ENCODE assay signal across 8 mouse cellular contexts in genomic region chr7:108966742-108967362, GRCm38 (mm10). TPM values are rescaled to one million over a fixed set of nuclear protein-coding genes. Genes with fewer than 3 reads are reported as not detected.
DNase-seq lines count a peak whose midpoint lies in the region; ATAC-seq and TF ChIP-seq lines count a peak whose summit lies in the region.

No protein-coding gene starts in this region.

- H3K9me3 ChIP-seq in forebrain, embryonic 14.5 days (replicated peaks; ENCODE audit: control insufficient read depth, low read length) = no peaks in the 10 kb centered on the region
- no peaks in the 10 kb centered on the region for H3K9me3 ChIP-seq in hindbrain, embryonic 11.5 days (ENCODE audit: control insufficient read depth, low read length)

- DNase-seq in ovary, postnatal 14 days (ENCODE audit: low spot score) = peak; percentile 38
- DNase-seq in ovary, postnatal 10 days (ENCODE audit: low spot score) = no peak
- peak; percentile 87 for DNase-seq in forebrain, embryonic 14.5 days (ENCODE audit: low spot score)
- peak; percentile 77 for DNase-seq in hindbrain, embryonic 11.5 days (ENCODE audit: low spot score)
- peak; percentile 57 to 69 for DNase-seq in layer of hippocampus, adult 2 months (ENCODE audit: low spot score in 2 of 2)
- DNase-seq in lung, postnatal 14 days = peak; percentile 61
- DNase-seq in retina, postnatal 7 days (ENCODE audit: low read depth, low spot score) = peak; percentile 70

- no peaks in the 10 kb centered on the region for H3K4me1 ChIP-seq in forebrain, embryonic 14.5 days (ENCODE audit: control insufficient read depth, insufficient read depth, low read length)
- no peaks in the 10 kb centered on the region for H3K4me1 ChIP-seq in hindbrain, embryonic 11.5 days (replicated peaks; ENCODE audit: control insufficient read depth, insufficient read depth, low read length)

- 29% methylated on average over 7 of the region's 7 CpGs for WGBS in forebrain, embryonic 14.5 days
- 32% methylated on average over 7 of the region's 7 CpGs for WGBS in hindbrain, embryonic 11.5 days

- H3K27ac ChIP-seq in forebrain, embryonic 14.5 days (ENCODE audit: low read depth, low read length) = no peak overlapping the region
- H3K27ac ChIP-seq in hindbrain, embryonic 11.5 days (ENCODE audit: low read depth, low read length) = no peak overlapping the region
- H3K27ac ChIP-seq in layer of hippocampus, adult 2 months = no peak overlapping the region

- no peak overlapping the region for H3K4me3 ChIP-seq in forebrain, embryonic 14.5 days (ENCODE audit: low read depth, low read length)
- H3K4me3 ChIP-seq in hindbrain, embryonic 11.5 days (ENCODE audit: low read depth, low read length) = no peak overlapping the region
- H3K4me3 ChIP-seq in layer of hippocampus, adult 2 months = no peak overlapping the region

- H3K9ac ChIP-seq in forebrain, embryonic 14.5 days (ENCODE audit: low read length) = no peak overlapping the region
- no peak overlapping the region for H3K9ac ChIP-seq in hindbrain, embryonic 11.5 days (ENCODE audit: low read depth, low read length)

- peak; percentile 79 for ATAC-seq in cerebellum, adult (ENCODE audit: insufficient number of reproducible peaks, low FRiP score, low TSS enrichment)
- ATAC-seq in forebrain, embryonic 14.5 days = peak; percentile 78
- ATAC-seq in hindbrain, embryonic 11.5 days (ENCODE audit: low FRiP score) = peak; percentile 73

- H3K27me3 ChIP-seq in forebrain, embryonic 14.5 days (replicated peaks; ENCODE audit: control insufficient read depth, insufficient read depth, low read length) = no peaks in the 10 kb centered on the region
- no peaks in the 10 kb centered on the region for H3K27me3 ChIP-seq in hindbrain, embryonic 11.5 days (ENCODE audit: control insufficient read depth, insufficient read depth, low read length)

- peak; percentile 96 for TF ChIP-seq CTCF in layer of hippocampus, adult 2 months (conservative IDR thresholded peaks at IDR 0.05)

- H3K36me3 ChIP-seq in forebrain, embryonic 14.5 days (ENCODE audit: control insufficient read depth, insufficient read depth, low read length) = no peaks in the 10 kb centered on the region
- H3K36me3 ChIP-seq in hindbrain, embryonic 11.5 days (ENCODE audit: control insufficient read depth, insufficient read depth, low read length) = no peaks in the 10 kb centered on the region

- H3K4me2 ChIP-seq in forebrain, embryonic 14.5 days (ENCODE audit: low read length) = no peak overlapping the region
- H3K4me2 ChIP-seq in hindbrain, embryonic 11.5 days (replicated peaks; ENCODE audit: low read depth, low read length) = no peak overlapping the region

RNA-seq across cellular contexts. Expression of gene Tub, which starts 16.7 kb away (rescaled TPM):
- 28.6 and 35.1 TPM in 2 replicates for polyA plus RNA-seq in forebrain, embryonic 14.5 days (2014; fragmentation: Nextera tagmentation; extraction: Ambion mirVana)
- polyA plus RNA-seq in hindbrain, embryonic 11.5 days (2014; fragmentation: Nextera tagmentation; extraction: Ambion mirVana) = 14.6 and 15.7 TPM in 2 replicates
- 100 to 1,000 TPM; 179 to 198 TPM for total RNA-seq in layer of hippocampus, adult 2 months (2021)

RNA-seq across cellular contexts. Expression of gene Eif3f, which starts 32.6 kb away (rescaled TPM):
- 70.8 and 91.0 TPM in 2 replicates for polyA plus RNA-seq in forebrain, embryonic 14.5 days (2014; fragmentation: Nextera tagmentation; extraction: Ambion mirVana)
- 78.7 and 87.3 TPM in 2 replicates for polyA plus RNA-seq in hindbrain, embryonic 11.5 days (2014; fragmentation: Nextera tagmentation; extraction: Ambion mirVana)
- 100 to 1,000 TPM in 1 of 2 experiments, 10 to 100 TPM in 1; 95.6 to 101 TPM for total RNA-seq in layer of hippocampus, adult 2 months (2021)

RNA-seq across cellular contexts. Expression of gene Nlrp10, which starts 36.9 kb away (rescaled TPM):
- not detected in 2 replicates for polyA plus RNA-seq in forebrain, embryonic 14.5 days (2014; fragmentation: Nextera tagmentation; extraction: Ambion mirVana)
- polyA plus RNA-seq in hindbrain, embryonic 11.5 days (2014; fragmentation: Nextera tagmentation; extraction: Ambion mirVana) = not detected in 2 replicates
- under 1 TPM; 0.27 to 0.28 TPM for total RNA-seq in layer of hippocampus, adult 2 months (2021)
